Mouse (Mus musculus) gastrocnemius, postnatal 4 days (tissue): ENCODE data around the gene Cxxc4. TPM values are rescaled to one million over a fixed set of nuclear protein-coding genes. Genes with fewer than 3 reads are reported as not detected.
"Not testable (repeated sequence)": the region's sequence is repeated elsewhere in the genome, so short reads cannot be mapped to it uniquely, and the experiment has no call there.

ENCODE experiments used
- DNase-seq, 2 experiments: peaks; one replicate each; pipeline ENCODE4 v3.0.0; 2021 to 2022; ENCODE audit warnings: low spot score in 2 of 2, mixed read lengths in 2 of 2
- long read RNA-seq, 2 experiments: library from polyadenylated mRNA; stranded (forward); transcript quantifications; one replicate each; pipeline ENCODE4 v2.0.0; 2021
- total RNA-seq, 2 experiments: library from RNA; stranded (reverse); gene quantifications; 2 replicates each; pipeline ENCODE4 v1.2.3; 2021

The Cxxc4 gene
- 1 to 10 TPM; 2.2 to 2.7 TPM for total RNA-seq
- long read RNA-seq, experiment 1, result 0 reads
- long read RNA-seq, experiment 2, partial matches to known transcripts, result 1 of 1 reads
- long read RNA-seq, experiment 2, other reads (novel, unspliced or antisense), result 0 of 1 reads

- DNase-seq, result no peak
Measured at GRCm38 (mm10) chr3:134236414-134237112, at the start of gene Cxxc4. TSS of gene Cxxc4 (plus strand) at chr3:134236484.

GRCm38 (mm10) chr3:134188979-134189946 is 47.0 kb upstream of the Cxxc4 start:
- DNase-seq, result no peak

- no peak for DNase-seq
Measured at GRCm38 (mm10) chr3:134190046-134190445, 46.2 kb upstream of the Cxxc4 start.

- no peak for DNase-seq
Measured at GRCm38 (mm10) chr3:134199892-134200291, 36.4 kb upstream of the Cxxc4 start.

- DNase-seq, result no peak
Measured at GRCm38 (mm10) chr3:134206624-134207023, 29.7 kb upstream of the Cxxc4 start.

- DNase-seq, result no peak
Measured at GRCm38 (mm10) chr3:134210950-134211349, 25.3 kb upstream of the Cxxc4 start.

GRCm38 (mm10) chr3:134219881-134220280 is 16.4 kb upstream of the Cxxc4 start:
- DNase-seq, result not testable (repeated sequence)

GRCm38 (mm10) chr3:134221002-134221401 is 15.3 kb upstream of the Cxxc4 start:
- no peak for DNase-seq

- no peak for DNase-seq
Measured at GRCm38 (mm10) chr3:134222593-134222992, 13.7 kb upstream of the Cxxc4 start.

- DNase-seq, result no peak
Measured at GRCm38 (mm10) chr3:134223956-134224355, 12.3 kb upstream of the Cxxc4 start.

- DNase-seq, result no peak
Measured at GRCm38 (mm10) chr3:134225928-134226327, 10.4 kb upstream of the Cxxc4 start.

GRCm38 (mm10) chr3:134232753-134233152 is 3.5 kb upstream of the Cxxc4 start:
- DNase-seq, result no peak

- peak; percentile 36 to 64 for DNase-seq
Measured at GRCm38 (mm10) chr3:134235491-134236413, 532 bp upstream of the Cxxc4 start.

GRCm38 (mm10) chr3:134237113-134237805 is 975 bp downstream of the Cxxc4 start:
- no peak for DNase-seq

- DNase-seq, result no peak
Measured at GRCm38 (mm10) chr3:134238621-134239310, 2.5 kb downstream of the Cxxc4 start.

- peak; percentile 25 to 47 for DNase-seq
Measured at GRCm38 (mm10) chr3:134239321-134239970, 3.2 kb downstream of the Cxxc4 start.

GRCm38 (mm10) chr3:134239971-134240717 is 3.9 kb downstream of the Cxxc4 start:
- DNase-seq, result peak; percentile 47 to 64

- DNase-seq, result no peak
Measured at GRCm38 (mm10) chr3:134240718-134241025, 4.4 kb downstream of the Cxxc4 start.
